Mouse (Mus musculus) activated CD4-positive, CD25-positive, alpha-beta regulatory T cell, adult 9 weeks (primary cell): ENCODE measurements around the gene Trmo. TPM values are rescaled to one million over a fixed set of nuclear protein-coding genes. Genes with fewer than 3 reads are reported as not detected.

Experiments
- polyA plus RNA-seq: library from polyadenylated mRNA; unstranded; fragments of 100-300 nt; shearing (Covaris generic); gene quantifications from one replicate; pipeline ENCODE4 v1.2.1, GENCODE M21; 2017

Gene Trmo
- polyA plus RNA-seq: 23.5 TPM

GRCm38 (mm10) chr4:46389013-46389611 lies at the start of gene Trmo:
Gene Trmo (minus strand): TSS chr4:46389437.

DNA sequence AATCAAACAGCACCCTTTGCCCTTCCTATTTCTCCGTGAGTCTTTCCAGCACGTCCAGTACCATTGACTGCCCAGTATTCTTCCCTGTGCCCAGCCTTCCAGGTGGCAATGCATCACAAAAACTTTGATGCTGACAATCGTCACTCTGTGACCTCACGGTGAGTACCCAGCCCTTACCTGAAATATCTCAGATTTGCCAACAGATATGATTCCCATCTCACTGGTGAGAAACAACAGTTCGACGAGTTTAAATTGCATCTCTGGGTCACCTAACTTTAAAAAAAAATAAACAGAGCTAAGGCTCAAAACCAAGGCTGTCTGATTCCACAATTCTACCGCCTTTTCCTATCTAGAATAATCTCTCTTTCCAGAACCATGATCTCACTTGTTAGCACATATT lies 24.2 kb upstream of the Trmo start, which contains the start of gene Hemgn:
Gene Hemgn, minus strand, starts transcription at position 101 of the 400 bp plus-strand sequence.

DNA sequence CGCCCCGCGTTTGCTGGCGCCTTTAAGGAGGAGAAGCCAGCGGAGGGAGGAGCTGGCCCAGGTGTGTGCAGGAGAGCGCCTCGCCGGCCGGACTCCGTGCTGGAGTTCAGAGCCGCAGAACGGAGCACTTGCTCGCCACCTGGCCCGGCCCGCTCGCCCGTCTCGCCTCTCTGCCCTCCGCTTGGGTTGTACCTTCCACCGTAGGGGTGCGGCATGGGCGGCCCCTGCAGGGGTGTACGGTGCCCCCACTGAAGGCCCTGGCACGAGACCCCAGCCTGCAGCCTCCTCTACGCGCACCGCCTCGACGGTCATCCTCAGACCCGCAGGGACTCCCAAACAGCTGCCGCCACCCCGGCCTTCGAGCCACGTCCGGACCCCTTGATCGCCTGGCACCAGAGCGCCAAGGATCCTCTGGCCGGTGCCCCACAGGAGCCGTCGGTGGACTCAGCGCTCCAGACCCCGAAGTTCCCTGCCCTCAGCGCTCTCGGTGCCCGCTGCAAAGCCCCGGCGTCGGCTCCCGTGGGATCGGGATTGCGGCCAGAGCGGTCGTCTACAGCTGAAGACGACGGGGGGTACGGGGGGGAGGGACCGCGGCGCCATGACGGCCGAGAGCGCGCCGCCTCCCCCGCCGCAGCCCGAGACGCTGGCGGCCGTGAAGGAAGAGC lies 45.5 kb downstream of the Trmo start, which contains the start of gene Foxe1:
Gene Foxe1, plus strand, starts transcription at position 14 of the 665 bp plus-strand sequence.

Other genes with a start within 250 kb of the Trmo start
- gene Xpa, start 193.1 kb downstream of the Trmo start, polyA plus RNA-seq: 9.0 TPM
- not detected for gene Foxe1, start 45.8 kb downstream of the Trmo start, polyA plus RNA-seq
- gene Hemgn, start 24.1 kb upstream of the Trmo start, polyA plus RNA-seq: 1.6 TPM
- 43.0 TPM for gene Anp32b, start 61.5 kb upstream of the Trmo start, polyA plus RNA-seq
- 93.9 TPM for gene Nans, start 99.8 kb upstream of the Trmo start, polyA plus RNA-seq
- 51.9 TPM for gene Trim14, start 146.7 kb upstream of the Trmo start, polyA plus RNA-seq
- 112 TPM for gene Coro2a, start 212.8 kb upstream of the Trmo start, polyA plus RNA-seq